Mouse (Mus musculus): Measurements from ENCODE around the gene C1qtnf7. TPM values are rescaled to one million over a fixed set of nuclear protein-coding genes. Genes with fewer than 3 reads are reported as not detected.

The C1qtnf7 gene
- total and polyA plus RNA-seq, 2 experiments from 2014 or later, result 0.38 to 1.1 TPM

- ATAC-seq (no peak), DNase-seq (no peak)
- Histone ChIP-seq H3K9ac (no peak overlapping the region), H3K9me3 (ENCODE audit: low read length) (no peaks in the 10 kb centered on the region), H3K36me3 (ENCODE audit: insufficient read depth) (no peaks in the 10 kb centered on the region), H3K27ac (ENCODE audit: low read depth, low read length) (no peak overlapping the region), H3K4me2 (ENCODE audit: low read depth) (no peak overlapping the region), H3K4me1 (ENCODE audit: insufficient read depth) (no peaks in the 10 kb centered on the region), H3K4me3 (ENCODE audit: low read depth, low read length) (no peak overlapping the region), H3K27me3 (ENCODE audit: insufficient read depth, low read length) (no peaks in the 10 kb centered on the region)
- WGBS, result 65% methylated on average over 2 of the region's 2 CpGs
- no peak for TF ChIP-seq CTCF (IDR thresholded peaks at IDR 0.05; ENCODE audit: low read depth)
Observed at GRCm38 (mm10) chr5:43481824-43482223, 33.5 kb upstream of the C1qtnf7 start.

- WGBS, result 76% methylated on average over 1 of the region's 1 CpGs
Observed at GRCm38 (mm10) chr5:43501887-43502286, 13.5 kb upstream of the C1qtnf7 start.

GRCm38 (mm10) chr5:43504243-43504786 is 11.0 kb upstream of the C1qtnf7 start:
- WGBS, result 54% methylated on average over 2 of the region's 2 CpGs
- H3K4me1 ChIP-seq (ENCODE audit: insufficient read depth), result no peaks in the 10 kb centered on the region
- no peaks in the 10 kb centered on the region for H3K9me3 ChIP-seq (ENCODE audit: low read length)
- no peak for TF ChIP-seq CTCF (IDR thresholded peaks at IDR 0.05; ENCODE audit: low read depth)
- H3K9ac ChIP-seq, result no peak overlapping the region
- H3K36me3 ChIP-seq (ENCODE audit: insufficient read depth), result no peaks in the 10 kb centered on the region
- DNase-seq (no peak), ATAC-seq (no peak)
- no peak overlapping the region for H3K27ac ChIP-seq (ENCODE audit: low read depth, low read length)
- H3K27me3 ChIP-seq (ENCODE audit: insufficient read depth, low read length), result no peaks in the 10 kb centered on the region
- H3K4me2 ChIP-seq (ENCODE audit: low read depth), result no peak overlapping the region
- no peak overlapping the region for H3K4me3 ChIP-seq (ENCODE audit: low read depth, low read length)

More at GRCm38 (mm10) chr5:43501887-43502286, 13.5 kb upstream of the C1qtnf7 start:
- Histone ChIP-seq H3K27ac (ENCODE audit: low read depth, low read length) (no peak overlapping the region), H3K36me3 (ENCODE audit: insufficient read depth) (no peaks in the 10 kb centered on the region), H3K9me3 (ENCODE audit: low read length) (no peaks in the 10 kb centered on the region), H3K27me3 (ENCODE audit: insufficient read depth, low read length) (no peaks in the 10 kb centered on the region), H3K4me3 (ENCODE audit: low read depth, low read length) (no peak overlapping the region), H3K9ac (no peak overlapping the region), H3K4me2 (ENCODE audit: low read depth) (no peak overlapping the region), H3K4me1 (ENCODE audit: insufficient read depth) (no peaks in the 10 kb centered on the region)
- TF ChIP-seq CTCF (IDR thresholded peaks at IDR 0.05; ENCODE audit: low read depth), result no peak
- DNase-seq (no peak), ATAC-seq (no peak)

DNA sequence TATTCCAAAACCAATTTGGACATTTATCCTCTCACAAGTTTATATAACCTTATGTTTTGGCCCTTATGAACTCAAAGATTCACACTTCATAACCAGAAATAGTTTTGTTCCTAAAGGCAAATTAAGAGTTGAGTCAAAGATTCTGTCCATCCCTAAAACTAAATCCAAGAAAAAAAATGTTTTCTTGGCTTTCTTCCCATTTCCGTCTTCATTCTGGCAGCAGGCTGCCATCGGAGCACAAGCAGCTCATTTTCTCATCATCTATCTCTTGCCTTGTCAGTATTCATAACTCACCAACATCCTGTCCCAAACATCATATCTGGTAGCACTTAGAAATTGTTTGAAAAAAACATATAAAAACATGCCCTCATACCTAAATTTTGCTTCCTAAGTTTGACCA is 6.9 kb upstream of the C1qtnf7 start:
- DNase-seq (no peak), ATAC-seq (no peak)
- no peak overlapping the region for H3K9ac ChIP-seq
- H3K4me2 ChIP-seq (ENCODE audit: low read depth), result no peak overlapping the region
- no peaks in the 10 kb centered on the region for H3K27me3 ChIP-seq (ENCODE audit: insufficient read depth, low read length)
- H3K4me1 ChIP-seq (ENCODE audit: insufficient read depth), result no peaks in the 10 kb centered on the region
- TF ChIP-seq CTCF (IDR thresholded peaks at IDR 0.05; ENCODE audit: low read depth), result no peak
- 61% methylated on average over 2 of the region's 2 CpGs for WGBS
- H3K4me3 ChIP-seq (ENCODE audit: low read depth, low read length), result no peak overlapping the region
- no peaks in the 10 kb centered on the region for H3K9me3 ChIP-seq (ENCODE audit: low read length)
- H3K36me3 ChIP-seq (ENCODE audit: insufficient read depth), result no peaks in the 10 kb centered on the region
- H3K27ac ChIP-seq (ENCODE audit: low read depth, low read length), result no peak overlapping the region

DNA sequence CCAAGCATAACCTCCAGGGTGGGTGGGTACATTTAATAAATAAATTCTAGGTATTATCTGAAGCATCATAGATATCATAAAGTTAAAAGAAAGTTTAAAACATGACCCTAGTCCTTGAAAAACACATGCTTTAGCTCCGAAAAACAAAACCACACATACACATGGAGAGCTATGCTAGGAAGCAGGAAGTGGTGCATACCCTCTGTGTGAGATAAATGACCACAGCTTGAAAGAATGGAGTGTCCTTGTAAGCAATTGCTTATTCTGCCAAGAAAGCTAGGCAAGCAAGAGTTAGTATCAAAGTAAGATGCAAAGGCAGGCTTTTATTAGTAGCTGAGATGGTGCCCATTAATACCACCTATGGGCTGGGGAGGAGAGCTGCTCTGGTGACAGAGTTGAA is 6.4 kb upstream of the C1qtnf7 start:
- DNase-seq (no peak), ATAC-seq (no peak)
- no peak overlapping the region for H3K9ac ChIP-seq
- WGBS, result 79% methylated on average over 1 of the region's 1 CpGs
- no peaks in the 10 kb centered on the region for H3K9me3 ChIP-seq (ENCODE audit: low read length)
- no peak overlapping the region for H3K27ac ChIP-seq (ENCODE audit: low read depth, low read length)
- H3K36me3 ChIP-seq (ENCODE audit: insufficient read depth), result no peaks in the 10 kb centered on the region
- H3K4me1 ChIP-seq (ENCODE audit: insufficient read depth), result no peaks in the 10 kb centered on the region
- H3K27me3 ChIP-seq (ENCODE audit: insufficient read depth, low read length), result no peaks in the 10 kb centered on the region
- no peak overlapping the region for H3K4me2 ChIP-seq (ENCODE audit: low read depth)
- no peak for TF ChIP-seq CTCF (IDR thresholded peaks at IDR 0.05; ENCODE audit: low read depth)
- H3K4me3 ChIP-seq (ENCODE audit: low read depth, low read length), result no peak overlapping the region

GRCm38 (mm10) chr5:43511126-43511525 is 4.2 kb upstream of the C1qtnf7 start:
- no peak for ATAC-seq
- H3K27ac ChIP-seq (ENCODE audit: low read depth, low read length), result no peak overlapping the region
- WGBS, result 89% methylated on average over 2 of the region's 2 CpGs
- H3K9ac ChIP-seq, result no peak overlapping the region
- no peak for TF ChIP-seq CTCF (IDR thresholded peaks at IDR 0.05; ENCODE audit: low read depth)
- DNase-seq, result no peak
- H3K4me1 ChIP-seq (ENCODE audit: insufficient read depth), result no peaks in the 10 kb centered on the region
- H3K4me2 ChIP-seq (ENCODE audit: low read depth), result no peak overlapping the region
- H3K36me3 ChIP-seq (ENCODE audit: insufficient read depth), result no peaks in the 10 kb centered on the region
- H3K9me3 ChIP-seq (ENCODE audit: low read length), result no peaks in the 10 kb centered on the region
- H3K4me3 ChIP-seq (ENCODE audit: low read depth, low read length), result no peak overlapping the region
- H3K27me3 ChIP-seq (ENCODE audit: insufficient read depth, low read length), result no peaks in the 10 kb centered on the region

GRCm38 (mm10) chr5:43516491-43516890 is 1.2 kb downstream of the C1qtnf7 start:
- H3K9ac ChIP-seq, result no peak overlapping the region
- no peak overlapping the region for H3K4me3 ChIP-seq (ENCODE audit: low read depth, low read length)
- H3K27ac ChIP-seq (ENCODE audit: low read depth, low read length), result no peak overlapping the region
- no peak for ATAC-seq
- no peaks in the 10 kb centered on the region for H3K9me3 ChIP-seq (ENCODE audit: low read length)
- DNase-seq, result no peak
- H3K27me3 ChIP-seq (ENCODE audit: insufficient read depth, low read length), result no peaks in the 10 kb centered on the region
- no peaks in the 10 kb centered on the region for H3K36me3 ChIP-seq (ENCODE audit: insufficient read depth)
- WGBS, result 77% methylated on average over 7 of the region's 7 CpGs
- no peaks in the 10 kb centered on the region for H3K4me1 ChIP-seq (ENCODE audit: insufficient read depth)
- no peak overlapping the region for H3K4me2 ChIP-seq (ENCODE audit: low read depth)
- TF ChIP-seq CTCF (IDR thresholded peaks at IDR 0.05; ENCODE audit: low read depth), result no peak
